Mouse (Mus musculus) megakaryocyte, embryonic 14.5 days (primary cell): ENCODE measurements around the gene Wdr72.

Experiments used
- FLI1 ChIP-seq: IDR thresholded peaks from 2 replicates; pipeline ENCODE4 v1.6.1; 2012; ENCODE audit warnings: low read length, inconsistent platforms, mixed read lengths
- GATA1 ChIP-seq: IDR thresholded peaks from 3 replicates; pipeline ENCODE4 v1.6.1; 2012; ENCODE audit warnings: mixed read lengths, low read length, inconsistent platforms, borderline replicate concordance

DNA sequence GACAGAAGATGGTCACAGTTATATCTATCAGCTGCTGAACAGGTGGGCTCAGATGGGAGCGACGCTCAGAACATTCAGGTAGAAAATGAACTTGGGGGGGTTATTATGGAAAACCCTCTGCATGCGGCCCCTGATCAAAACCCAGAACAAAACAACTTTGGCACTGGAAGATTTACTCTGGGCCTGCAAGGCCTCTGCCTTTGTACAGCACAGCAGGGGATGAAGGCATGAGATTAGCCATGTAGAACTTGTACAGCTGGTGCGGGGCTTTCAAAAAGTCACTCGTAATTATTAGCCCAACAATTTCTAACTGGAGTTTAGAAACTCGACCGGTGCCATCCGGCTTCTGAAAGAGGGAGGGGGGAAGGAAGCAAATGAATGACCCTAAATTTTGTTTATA, 38.1 kb downstream of the Wdr72 start:
- TF ChIP-seq GATA1 = no peak
- no peak for TF ChIP-seq FLI1
